Mouse (Mus musculus): ENCODE measurements at regions not wholly inside any gene's neighbourhood (a gene's known extent, or its start where the extent isn't known, plus 50 kb on each side); places are given as distances from the start of the nearest gene placed in this dataset.

GRCm38 (mm10) chr13:28644846-28645574 is 308.5 kb downstream of the Sox4 start:
- no peak for DNase-seq

- no peak for DNase-seq
These were observed 312.7 kb downstream of the Sox4 start for GRCm38 (mm10) chr13:28640826-28641225.

- no peak for DNase-seq
These were observed 318.1 kb downstream of the Sox4 start for GRCm38 (mm10) chr13:28635230-28635950.

DNA sequence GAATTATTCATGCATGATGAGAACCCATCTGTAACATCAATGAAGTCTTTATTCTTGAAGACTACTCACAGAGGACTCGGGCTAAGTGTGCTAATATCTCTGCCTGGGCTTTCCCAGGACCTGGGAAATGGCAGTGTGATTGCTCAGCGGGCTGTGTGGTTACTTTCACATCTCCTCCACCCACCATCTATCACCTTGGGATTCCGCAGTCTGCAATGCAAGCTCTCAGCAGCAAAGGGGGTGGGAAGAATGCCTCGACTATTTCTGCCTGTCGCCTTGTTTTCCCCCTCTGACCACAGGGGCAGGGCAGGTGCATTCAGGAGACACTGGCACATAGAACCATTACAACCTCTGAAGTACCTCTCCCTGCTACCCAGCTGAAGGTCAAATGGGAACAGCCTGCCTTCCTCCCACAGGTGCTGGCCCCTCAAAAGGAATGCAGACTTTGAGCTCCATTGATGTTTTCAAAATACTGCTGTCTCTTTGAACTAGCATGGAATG is 319.9 kb downstream of the Sox4 start:
- DNase-seq = no peak

DNA sequence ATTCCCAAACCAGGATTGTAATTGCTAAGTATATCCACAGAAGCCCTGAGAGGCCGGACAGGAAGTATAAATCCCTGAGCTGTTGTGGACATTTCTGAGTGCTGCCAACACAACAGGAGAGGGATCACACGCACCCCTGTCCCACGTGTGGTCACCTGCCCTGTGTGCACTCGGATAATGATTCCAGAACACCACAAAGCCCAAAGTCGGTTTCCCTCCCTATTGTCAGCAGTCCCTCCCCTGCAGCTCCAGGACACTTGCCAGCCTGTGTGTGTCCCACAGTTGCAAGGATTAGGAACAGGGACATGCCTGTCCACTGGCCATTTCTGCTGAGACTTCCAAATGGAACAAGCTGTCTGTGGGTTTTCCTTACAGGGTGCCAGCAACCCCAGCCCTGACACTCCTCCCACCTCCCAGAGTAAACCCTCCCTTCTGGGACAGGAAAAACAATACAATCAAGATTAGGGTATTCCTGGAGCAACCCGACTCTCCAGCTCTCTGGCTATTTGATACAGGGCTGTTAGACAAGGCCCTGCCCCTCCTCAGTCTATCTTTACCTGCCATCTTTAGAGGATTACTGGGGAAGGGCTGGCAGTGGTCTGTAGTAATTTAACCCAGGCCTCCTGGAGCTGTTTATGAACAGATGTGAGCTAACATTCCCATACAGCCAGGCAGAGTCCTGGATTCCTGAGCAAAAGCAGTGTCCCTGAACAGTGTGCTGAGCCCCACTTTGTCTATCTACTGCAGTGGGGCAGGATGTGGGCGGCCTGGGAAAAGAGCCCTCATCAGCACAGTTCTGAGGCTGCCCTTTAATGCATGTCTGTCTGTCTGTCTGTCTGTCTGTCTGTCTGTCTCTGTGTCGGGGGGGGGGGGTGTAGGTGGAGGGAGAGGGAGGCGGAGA is 323.8 kb downstream of the Sox4 start:
- DNase-seq = no peak

GRCm38 (mm10) chr13:28628751-28629150 is 324.8 kb downstream of the Sox4 start:
- no peak for DNase-seq

DNA sequence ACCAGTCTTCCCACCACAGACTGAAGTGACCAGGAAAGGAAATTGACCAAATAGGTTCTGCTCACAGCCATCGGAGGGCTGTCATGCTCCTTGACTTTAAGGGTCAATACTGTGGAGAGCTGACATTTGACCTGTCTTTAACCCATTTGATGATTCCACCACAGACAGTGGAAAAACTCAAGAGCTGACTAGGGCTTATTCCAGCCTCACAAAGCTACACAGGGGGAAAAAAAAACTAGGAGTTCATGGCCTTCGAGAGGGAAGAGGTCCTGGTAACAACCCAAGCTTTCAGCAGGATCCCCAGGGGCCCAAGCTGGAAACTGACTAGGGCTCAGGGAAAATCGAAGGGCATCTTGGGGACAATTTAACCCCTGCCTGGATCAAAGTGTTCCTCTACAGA is 334.6 kb downstream of the Sox4 start:
- DNase-seq = no peak

DNA sequence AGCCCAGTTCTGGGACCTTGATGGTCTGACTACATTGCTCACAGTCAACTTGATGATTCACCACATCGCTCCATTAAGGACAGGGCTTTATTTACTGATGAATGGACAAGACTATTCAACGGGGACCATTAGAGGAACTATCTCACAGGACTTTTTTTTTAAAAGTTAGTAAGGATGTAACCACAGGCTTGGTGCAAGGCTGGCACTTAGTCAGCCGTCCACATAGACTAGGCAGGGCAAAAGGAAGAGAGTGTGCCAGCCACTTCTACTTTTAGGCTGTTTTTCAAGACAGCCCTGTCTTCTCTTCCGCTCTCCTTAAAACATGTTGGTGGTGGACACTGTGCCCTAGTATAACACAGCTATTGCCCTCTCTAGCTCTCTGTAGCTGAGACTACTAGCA is 336.0 kb downstream of the Sox4 start:
- no peak for DNase-seq

DNA sequence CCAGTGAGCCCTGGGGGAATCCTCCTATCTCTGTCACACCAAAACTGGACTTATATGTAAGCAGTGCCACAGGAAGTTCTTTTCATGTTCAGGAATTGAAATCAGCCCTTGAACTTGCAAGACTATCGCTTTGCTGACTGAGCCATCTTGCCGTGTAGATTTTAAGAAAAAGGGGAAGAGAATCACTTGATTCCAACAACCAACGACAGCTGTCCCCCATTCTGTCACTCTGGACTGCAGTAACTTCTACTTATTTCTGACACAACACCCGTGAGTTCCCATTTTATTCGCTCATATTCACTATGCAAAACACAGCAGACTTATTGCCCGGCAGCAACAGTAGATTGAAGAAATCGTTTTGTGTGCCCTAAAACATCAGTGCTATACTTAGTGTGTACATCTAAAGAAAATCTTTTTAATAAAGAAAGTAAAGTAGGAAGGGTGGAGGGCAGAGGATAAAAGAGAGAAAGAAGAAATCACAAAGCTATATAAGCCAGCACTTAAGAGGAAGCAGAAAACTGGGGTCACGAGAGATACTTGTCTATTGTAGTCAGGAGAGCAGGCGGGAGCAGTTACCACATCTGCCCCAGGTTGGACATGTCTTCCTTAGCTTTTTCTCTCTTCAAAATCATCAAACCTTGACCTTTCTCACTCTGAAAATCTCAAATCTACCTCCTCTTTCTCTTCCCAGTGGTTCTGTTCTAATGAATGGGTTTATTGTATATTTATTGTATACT is 336.7 kb downstream of the Sox4 start:
- no peak for DNase-seq

- DNase-seq = no peak
These were observed 345.9 kb downstream of the Sox4 start for GRCm38 (mm10) chr13:28607551-28608114.

DNA sequence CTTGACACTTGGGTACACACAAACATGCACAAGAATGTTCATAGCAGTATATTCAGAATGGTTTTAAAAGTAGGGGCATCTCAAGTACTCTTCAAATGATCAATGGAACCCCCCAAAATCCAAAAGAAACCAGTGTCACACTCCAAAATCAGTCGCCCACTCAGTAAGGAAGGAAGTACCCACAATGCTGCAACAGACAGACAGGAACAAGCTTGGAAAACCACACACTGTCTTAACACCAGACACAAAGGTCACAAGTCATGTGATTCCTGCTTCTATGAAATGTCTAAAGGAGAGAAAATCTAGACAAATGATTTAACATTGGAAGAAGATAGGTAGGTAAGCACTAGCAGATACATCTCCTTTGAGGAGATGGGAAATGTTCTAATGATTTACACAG is 346.9 kb downstream of the Sox4 start:
- DNase-seq = no peak

DNA sequence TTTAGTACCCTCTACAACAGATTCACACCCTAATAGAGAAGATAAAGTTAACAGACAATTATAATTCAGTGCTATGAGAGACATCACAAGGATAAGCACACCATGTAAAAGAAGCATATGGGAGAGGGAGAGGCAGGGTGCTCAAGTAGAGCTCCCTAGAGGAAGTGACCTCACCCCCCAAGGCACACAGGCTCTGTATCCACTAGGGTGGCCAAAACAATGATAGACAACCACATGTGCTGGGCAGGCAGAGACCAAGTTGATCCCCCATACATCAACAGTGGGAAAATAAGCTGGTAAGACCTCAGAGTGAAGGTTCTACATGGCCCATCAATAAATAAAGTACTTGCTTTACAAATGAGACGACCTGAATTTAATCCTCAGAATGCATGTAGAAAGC is 347.7 kb downstream of the Sox4 start:
- no peak for DNase-seq

DNA sequence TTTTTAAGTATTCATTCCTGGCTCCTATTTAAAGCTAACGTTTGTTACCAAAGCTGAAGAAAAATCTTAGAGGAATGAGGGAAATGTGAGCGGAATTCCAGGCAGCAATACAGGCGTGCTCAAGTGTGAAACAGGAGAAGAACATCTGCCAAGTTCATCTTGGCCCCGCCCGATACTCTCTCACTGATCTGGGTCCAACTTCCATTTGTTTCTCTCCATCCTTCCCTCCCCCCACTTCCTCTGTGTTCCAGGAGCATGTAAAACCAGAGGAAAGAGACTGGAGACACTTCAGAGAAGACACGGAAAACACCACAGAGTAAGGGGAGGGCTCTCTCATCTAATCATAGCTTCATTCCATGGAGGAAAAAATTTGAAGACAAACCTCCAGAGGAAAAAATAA is 346.7 kb downstream of the Gm11361 start:
- no peak for DNase-seq

DNA sequence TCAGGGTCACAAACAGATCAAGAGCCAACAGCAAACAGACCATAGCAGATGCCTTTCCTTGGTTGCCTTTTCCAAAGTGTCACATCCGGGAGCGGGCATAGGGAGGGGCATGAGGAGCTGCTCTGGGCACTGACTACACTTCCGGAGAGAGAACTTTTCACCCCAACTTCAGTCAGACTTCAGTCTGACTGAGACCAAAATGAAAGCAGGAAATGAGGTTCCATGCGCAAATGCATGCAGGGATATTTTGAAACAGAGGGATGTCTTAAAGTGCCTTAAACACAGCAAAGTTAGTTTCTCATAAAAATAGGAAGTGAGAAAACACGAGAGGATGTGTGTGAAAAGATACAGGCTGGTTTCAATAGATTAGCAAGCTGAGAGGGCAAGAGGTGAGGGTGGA is 343.5 kb downstream of the Gm11361 start:
- no peak for DNase-seq

DNA sequence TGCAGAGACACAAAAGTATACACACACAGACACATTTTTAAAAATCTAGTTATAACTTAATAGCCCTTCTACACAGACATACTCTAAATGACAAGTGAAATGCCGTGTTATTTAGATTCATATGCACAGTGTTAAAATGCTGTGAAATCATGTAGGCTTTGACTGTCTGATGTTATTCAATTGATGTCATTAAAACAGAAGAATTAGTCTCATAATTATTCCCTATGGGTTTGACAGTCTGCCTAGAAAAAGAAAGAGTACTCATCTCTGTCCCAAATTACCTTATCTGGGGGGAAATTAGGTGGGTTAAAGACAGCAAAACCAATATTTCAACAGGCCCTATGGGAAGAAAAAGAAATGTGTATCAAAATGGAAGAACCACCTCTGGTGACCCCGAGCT is 339.0 kb downstream of the Gm11361 start:
- DNase-seq = no peak

DNA sequence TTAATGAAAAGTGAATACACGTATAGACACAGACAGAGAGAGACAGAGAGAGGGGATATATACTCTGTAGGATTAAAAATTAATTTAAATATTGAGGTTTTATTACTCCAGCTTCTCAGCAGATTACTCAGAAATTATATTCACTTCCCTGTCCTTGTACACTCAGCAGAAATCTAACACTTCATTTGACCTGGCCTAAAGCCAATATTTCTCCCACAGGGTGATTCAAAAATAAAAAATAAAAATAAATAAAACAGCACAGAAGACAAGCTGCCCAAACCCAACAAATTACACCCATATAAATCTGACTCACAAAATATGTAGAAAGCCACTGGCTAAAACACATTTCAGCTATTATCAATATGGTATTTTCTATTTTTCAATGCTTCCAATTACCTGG is 334.8 kb downstream of the Gm11361 start:
- no peak for DNase-seq

DNA sequence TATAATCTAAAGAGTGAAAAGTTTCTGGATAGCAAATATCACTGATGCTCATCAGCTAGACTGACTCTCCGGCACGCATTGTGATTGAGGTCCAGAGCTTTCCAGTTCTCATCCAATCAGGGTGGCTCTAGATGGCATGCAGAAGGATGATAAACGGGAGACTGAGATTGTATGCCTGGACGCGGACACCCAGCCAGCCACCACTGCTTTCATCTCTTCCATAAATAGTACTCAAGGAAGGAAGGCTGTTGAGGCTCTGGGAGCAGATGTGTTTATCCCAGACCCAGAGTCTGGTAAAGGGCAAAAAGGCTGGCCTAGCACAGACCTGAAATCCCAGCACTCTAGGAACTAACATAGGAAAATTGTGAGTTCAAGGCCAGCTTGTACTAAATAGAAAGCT is 330.6 kb downstream of the Gm11361 start:
- DNase-seq = no peak

- no peak for DNase-seq
These were observed 329.4 kb downstream of the Gm11361 start for GRCm38 (mm10) chr13:28586693-28587092.

- DNase-seq = no peak
These were observed 328.8 kb downstream of the Gm11361 start for GRCm38 (mm10) chr13:28586140-28586539.

DNA sequence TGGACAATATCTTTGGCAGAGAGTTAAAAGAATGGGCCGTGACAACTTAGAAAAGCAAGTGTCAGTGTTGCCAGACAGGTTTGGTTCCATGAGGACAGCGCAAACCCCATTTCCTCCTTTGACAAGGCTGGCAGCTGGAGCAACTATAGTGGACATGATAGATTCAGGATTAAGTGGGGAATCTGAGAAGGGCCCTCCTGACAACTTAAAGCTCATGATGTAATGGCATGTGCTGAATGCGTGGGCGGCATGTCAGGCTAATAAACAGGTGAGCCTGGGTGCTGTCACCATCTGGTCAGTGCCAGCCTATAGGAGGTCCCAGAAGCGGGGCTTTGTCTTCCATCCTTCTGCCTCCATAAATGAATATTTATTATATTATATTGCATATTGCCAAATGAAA is 326.3 kb downstream of the Gm11361 start:
- no peak for DNase-seq

GRCm38 (mm10) chr13:28575202-28575851 is 318.0 kb downstream of the Gm11361 start:
- no peak for DNase-seq

Measured in adrenal gland, postnatal 25 days (tissue).